In genomic region chr6:30302781-30303631, GRCm38 (mm10) we compare ENCODE assay signal across 8 mouse cellular contexts. TPM values are rescaled to one million over a fixed set of nuclear protein-coding genes. Genes with fewer than 3 reads are reported as not detected.
A peak's percentile ranks its signal among the peaks of the same experiment; 100 is the strongest.
DNase-seq lines count a peak whose midpoint lies in the region; ATAC-seq and TF ChIP-seq lines count a peak whose summit lies in the region.

No protein-coding gene starts in this region.

- no peak for ATAC-seq in forebrain, embryonic 11.5 days (replicated peaks; ENCODE audit: low FRiP score)

- no peaks in the 10 kb centered on the region for H3K27me3 ChIP-seq in forebrain, embryonic 11.5 days (ENCODE audit: control insufficient read depth, insufficient read depth, low read length)

- no peak for DNase-seq in ES-E14 (ENCODE audit: low read depth, low spot score)
- peak; percentile 50 to 81 for DNase-seq in adrenal gland, postnatal 36 days
- DNase-seq in forebrain, embryonic 11.5 days (ENCODE audit: low spot score): peak; percentile 59
- DNase-seq in heart, postnatal 36 days: peak; percentile 44 to 58
- DNase-seq in layer of hippocampus, postnatal 36 days: peak; percentile 13 to 21
- peak; percentile 76 for DNase-seq in lung, postnatal 36 days
- peak; percentile 25 for DNase-seq in spleen, adult 12 weeks (ENCODE audit: low spot score)
- no peak for DNase-seq in c-Kit-positive CD71-positive TER-119-positive erythroid progenitor cells, embryonic 14.5 days (ENCODE audit: low spot score)

- H3K4me1 ChIP-seq in ES-E14 (ENCODE audit: control insufficient read depth in 2 of 2, insufficient read depth in 2 of 2, low read length in 2 of 2, poor library complexity in 1 of 2): peaks cover 4 to 9% of the 10 kb centered on the region in 2 experiments; a peak in 3 of 4 replicates
- peaks cover 13% of the 10 kb centered on the region for H3K4me1 ChIP-seq in forebrain, embryonic 11.5 days (replicated peaks; ENCODE audit: control insufficient read depth, insufficient read depth, low read length)

- H3K27ac ChIP-seq in ES-E14 (ENCODE audit: insufficient read depth, low read depth, low read length, poor library complexity, severe bottlenecking): no peak overlapping the region
- H3K27ac ChIP-seq in forebrain, embryonic 11.5 days (ENCODE audit: low read depth, low read length): peak overlapping the region; percentile 79; the same call in 1 of the 2 replicates

- peak overlapping the region; percentile 76 to 84 for H3K4me3 ChIP-seq in ES-E14 (ENCODE audit: insufficient read depth in 1 of 2, low read depth in 1 of 2, low read length in 2 of 2, poor library complexity in 1 of 2, severe bottlenecking in 1 of 2)
- H3K4me3 ChIP-seq in forebrain, embryonic 11.5 days (ENCODE audit: low read depth, low read length): peak overlapping the region; percentile 71

- peak overlapping the region; percentile 88; the same call in 1 of the 2 replicates for H3K9ac ChIP-seq in ES-E14 (ENCODE audit: insufficient read depth, low read depth, low read length, poor library complexity, severe bottlenecking)
- peak overlapping the region; percentile 80 for H3K9ac ChIP-seq in forebrain, embryonic 11.5 days (ENCODE audit: low read length)

- in situ Hi-C loops in ES-E14 (cut with MboI; ENCODE audit: low sequenced_read_pairs in 2 of 2, unreplicated experiment in 2 of 2): no loop called here

- WGBS in forebrain, embryonic 11.5 days: 0% methylated on average over 11 of the region's 11 CpGs

- no peaks in the 10 kb centered on the region for H3K36me3 ChIP-seq in ES-E14 (ENCODE audit: control insufficient read depth, insufficient read depth, low read length, poor library complexity, severe bottlenecking)
- no peaks in the 10 kb centered on the region for H3K36me3 ChIP-seq in forebrain, embryonic 11.5 days (ENCODE audit: control insufficient read depth, insufficient read depth, low read length)

- intact Hi-C loops in heart, postnatal 36 days (cut with DNase I): loop anchor here (2.0 kb wide), 1 partner anchor 56 kb away; no protein-coding TSS in a partner anchor

- no peaks in the 10 kb centered on the region for H3K9me3 ChIP-seq in ES-E14 (ENCODE audit: control insufficient read depth, insufficient read depth, low read depth, low read length)
- no peaks in the 10 kb centered on the region for H3K9me3 ChIP-seq in forebrain, embryonic 11.5 days (ENCODE audit: control insufficient read depth, low read length)

- H3K4me2 ChIP-seq in forebrain, embryonic 11.5 days (ENCODE audit: low read depth, low read length, severe bottlenecking): peak overlapping the region; percentile 61

TF ChIP-seq in ES-E14, 5 proteins besides CTCF, POLR2A, EP300 and RAD21:
- TF ChIP-seq ZC3H11A (IDR thresholded peaks at IDR 0.05; ENCODE audit: borderline replicate concordance, low read depth, low read length): no peak
- TF ChIP-seq ZNF384 (IDR thresholded peaks at IDR 0.05; ENCODE audit: low read depth, low read length): no peak

RNA-seq across cellular contexts. Expression of gene Ube2h, which starts 1.3 kb away (rescaled TPM):
- 9.9 and 16.6 TPM in 2 replicates for total RNA-seq in ES-E14 (2012; rRNA removed)
- 100 to 1,000 TPM; 105 to 126 TPM for total RNA-seq in adrenal gland, postnatal 36 days (2021)
- 50.1 and 51.8 TPM in 2 replicates for polyA plus RNA-seq in forebrain, embryonic 11.5 days (2014; fragmentation: Nextera tagmentation; extraction: Ambion mirVana)
- total RNA-seq in heart, postnatal 36 days (2021): 10 to 100 TPM; 70.9 to 74.9 TPM
- total RNA-seq in layer of hippocampus, postnatal 36 days (2021): 10 to 100 TPM; 88.1 to 93.9 TPM

Comparison
In these comparisons a context has a peak if more than half of its experiments do, and no peak if none do; other contexts are left out.
1. DNase-seq: peak in adrenal gland, postnatal 36 days (2 of 2), forebrain, embryonic 11.5 days (single experiment), heart, postnatal 36 days (2 of 2), layer of hippocampus, postnatal 36 days (2 of 2), lung, postnatal 36 days (single experiment) and spleen, adult 12 weeks (single experiment); none in ES-E14 (single experiment) and c-Kit-positive CD71-positive TER-119-positive erythroid progenitor cells, embryonic 14.5 days (single experiment).